Mouse (Mus musculus) hindbrain, embryonic 10.5 days (tissue): ENCODE results near the gene Ctps2. TPM values are rescaled to one million over a fixed set of nuclear protein-coding genes. Genes with fewer than 3 reads are reported as not detected.

Experiments
- DNase-seq: peaks from one replicate; pipeline ENCODE4 v3.0.0-alpha.2; 2017; ENCODE audit warnings: low spot score
- H3K27ac ChIP-seq: fragments of 300-500 bp; sonication (generic); 2 replicates; pipeline ENCODE4 v1.5.1; 2016; ENCODE audit warnings: mild to moderate bottlenecking, moderate library complexity
- H3K27me3 ChIP-seq: fragments of 300-500 bp; sonication (generic); 2 replicates; pipeline ENCODE4 v1.6.1; 2016; ENCODE audit warnings: mild to moderate bottlenecking; ENCODE audit not compliant: poor library complexity, insufficient read depth, severe bottlenecking
- H3K36me3 ChIP-seq: fragments of 300-500 bp; sonication (generic); 2 replicates; pipeline ENCODE4 v1.6.1; 2016; ENCODE audit warnings: mild to moderate bottlenecking, moderate library complexity
- H3K4me1 ChIP-seq: fragments of 300-500 bp; sonication (generic); replicated peaks from 2 replicates; pipeline ENCODE4 v1.6.1; 2016; ENCODE audit warnings: mild to moderate bottlenecking
- H3K4me3 ChIP-seq: fragments of 300-500 bp; sonication (generic); 2 replicates; pipeline ENCODE4 v1.5.1; 2016; ENCODE audit warnings: mild to moderate bottlenecking, moderate library complexity
- H3K9me3 ChIP-seq: fragments of 300-500 bp; sonication (generic); 2 replicates; pipeline ENCODE4 v1.6.1; 2016; ENCODE audit warnings: mild to moderate bottlenecking, moderate library complexity
- WGBS: fragments of 180-500 bp; shearing (Covaris S2); methylation state at CpG from one replicate; pipeline ENCODE4 v1.1.7; 2016; 5-methylcytosine and 5-hydroxymethylcytosine counted together
- polyA plus RNA-seq: library from polyadenylated mRNA; unstranded; fragments of >200 nt; fragmentation: Nextera tagmentation; extraction: Ambion mirVana; gene quantifications from 2 replicates; pipeline ENCODE4 v1.2.1, GENCODE M21; 2016

The Ctps2 gene
- polyA plus RNA-seq, 1 experiment from 2014 or later: 60.0 TPM

DNA sequence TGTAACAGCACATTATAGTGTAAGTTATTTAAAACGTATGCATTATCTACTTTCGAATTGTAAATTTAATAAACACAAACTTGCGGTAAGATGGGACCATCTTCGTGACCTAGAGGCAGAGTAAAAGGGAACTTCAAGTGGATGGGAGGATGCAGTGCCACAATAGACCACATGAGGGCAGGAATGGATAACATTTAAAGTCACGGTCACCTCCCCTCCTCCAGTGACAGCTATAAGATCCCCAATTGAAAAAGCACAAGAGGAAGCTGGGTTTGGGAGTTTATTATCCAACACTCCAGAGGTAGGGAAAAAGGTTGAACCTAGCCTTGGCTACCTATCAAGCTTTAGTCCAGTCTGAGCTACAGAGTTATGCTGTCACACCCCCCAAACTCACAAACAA lies 14.7 kb downstream of the Ctps2 start:
- Histone ChIP-seq H3K27me3 (no peaks in the 10 kb centered on the region), H3K4me3 (no peak overlapping the region), H3K4me1 (no peaks in the 10 kb centered on the region), H3K9me3 (no peaks in the 10 kb centered on the region), H3K36me3 (peaks cover 21% of the 10 kb centered on the region), H3K27ac (no peak overlapping the region)
- DNase-seq: peak; percentile 31
- WGBS: 43% methylated on average over 5 of the region's 5 CpGs

GRCm38 (mm10) chrX:162921487-162922125 lies 20.6 kb downstream of the Ctps2 start:
- H3K36me3 ChIP-seq: 0 out of 2 replicates have a peak, but pooled peaks cover 14% of the 10 kb centered on the region
- peaks cover 20% of the 10 kb centered on the region; the same call in 1 of the 2 replicates for H3K27me3 ChIP-seq
- H3K4me3 ChIP-seq: no peak overlapping the region
- DNase-seq: no peak
- WGBS: 89% methylated on average over 8 of the region's 8 CpGs
- H3K9me3 ChIP-seq: no peaks in the 10 kb centered on the region
- H3K4me1 ChIP-seq: no peaks in the 10 kb centered on the region
- no peak overlapping the region for H3K27ac ChIP-seq

DNA sequence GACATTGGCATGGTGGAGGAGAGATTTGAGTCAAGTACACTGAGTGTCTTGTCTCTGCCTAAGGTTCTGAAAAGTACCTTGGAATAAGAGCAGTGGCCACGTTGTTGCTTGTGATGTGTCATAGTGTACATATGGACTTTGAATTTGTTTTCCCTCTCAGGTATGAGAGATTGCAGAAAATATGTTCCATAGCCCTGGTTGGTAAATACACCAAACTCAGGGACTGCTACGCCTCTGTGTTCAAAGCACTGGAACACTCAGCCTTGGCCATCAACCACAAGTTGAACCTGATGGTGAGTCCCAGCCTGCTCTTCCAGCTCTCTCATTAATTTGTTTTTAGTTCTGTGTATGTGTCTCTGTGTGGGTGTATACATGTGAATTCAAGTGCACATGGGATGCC lies 30.4 kb downstream of the Ctps2 start:
- peaks cover 5% of the 10 kb centered on the region; the same call in 1 of the 2 replicates for H3K27me3 ChIP-seq
- no peak overlapping the region for H3K4me3 ChIP-seq
- no peaks in the 10 kb centered on the region for H3K9me3 ChIP-seq
- DNase-seq: no peak
- no peaks in the 10 kb centered on the region for H3K4me1 ChIP-seq
- H3K27ac ChIP-seq: no peak overlapping the region
- H3K36me3 ChIP-seq: peaks cover 24% of the 10 kb centered on the region
- WGBS: 92% methylated on average over 2 of the region's 2 CpGs

GRCm38 (mm10) chrX:162942027-162942426 lies 41.0 kb downstream of the Ctps2 start:
- DNase-seq: no peak
- 95% methylated on average over 1 of the region's 1 CpGs for WGBS
- H3K4me3 ChIP-seq: no peak overlapping the region
- H3K27ac ChIP-seq: no peak overlapping the region
- H3K27me3 ChIP-seq: peaks cover 25% of the 10 kb centered on the region
- peaks cover 5% of the 10 kb centered on the region; the same call in 1 of the 2 replicates for H3K36me3 ChIP-seq
- no peaks in the 10 kb centered on the region for H3K4me1 ChIP-seq
- H3K9me3 ChIP-seq: no peaks in the 10 kb centered on the region

DNA sequence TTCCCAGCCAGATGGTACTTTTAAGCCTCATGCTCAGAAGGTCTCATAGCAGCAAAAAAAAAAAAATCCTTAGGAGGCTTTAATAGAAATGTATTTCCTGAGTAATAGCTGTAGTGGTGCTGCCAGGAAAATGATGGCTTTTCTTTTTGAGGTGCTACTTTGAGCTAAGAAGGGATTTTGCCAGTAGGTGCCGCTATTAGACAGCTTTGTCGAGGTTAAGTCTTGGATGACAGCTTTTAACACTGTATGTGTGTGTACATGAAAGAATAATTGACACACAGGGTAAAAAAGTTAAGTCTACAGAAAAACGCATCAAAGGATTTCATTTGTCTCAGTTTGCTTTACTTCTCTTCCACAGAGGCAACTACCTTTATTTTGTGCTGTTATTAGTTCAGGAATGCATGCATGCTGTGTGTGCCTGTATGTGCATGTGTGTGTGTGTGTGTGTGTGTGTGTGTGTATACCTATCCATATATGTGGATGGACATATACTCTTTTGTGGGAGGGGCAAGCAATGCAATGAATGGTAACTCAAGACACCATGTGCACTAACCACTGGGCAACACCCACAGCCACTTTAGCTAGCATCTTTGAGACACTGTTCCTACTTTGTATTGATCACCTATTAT lies 48.9 kb downstream of the Ctps2 start:
- Histone ChIP-seq H3K36me3 (no peaks in the 10 kb centered on the region), H3K27me3 (peaks cover 8% of the 10 kb centered on the region), H3K27ac (no peak overlapping the region), H3K4me3 (no peak overlapping the region), H3K4me1 (no peaks in the 10 kb centered on the region), H3K9me3 (no peaks in the 10 kb centered on the region)
- WGBS: 35% methylated on average over 3 of the region's 3 CpGs
- no peak for DNase-seq

DNA sequence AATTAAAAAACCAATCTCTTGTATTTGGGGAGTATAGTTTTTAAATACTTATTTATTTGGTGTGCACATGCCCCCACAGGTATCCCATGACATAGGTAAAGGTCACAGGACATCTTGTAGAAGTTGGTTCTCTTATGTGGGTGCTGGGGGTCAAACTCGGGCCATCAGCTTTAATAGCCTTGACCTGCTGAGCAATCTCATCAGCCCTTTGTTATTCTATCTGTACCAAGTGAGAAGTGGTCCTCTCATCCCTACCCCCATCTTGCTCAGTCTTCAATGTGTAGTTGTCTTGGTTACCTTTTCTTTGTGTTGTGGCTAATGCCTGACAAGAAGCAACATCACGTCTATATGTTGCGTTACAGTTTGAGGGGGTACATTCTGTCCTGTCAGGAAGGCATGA lies 56.9 kb downstream of the Ctps2 start:
- H3K9me3 ChIP-seq: no peaks in the 10 kb centered on the region
- H3K4me1 ChIP-seq: no peaks in the 10 kb centered on the region
- 90% methylated on average over 3 of the region's 3 CpGs for WGBS
- peaks cover 19% of the 10 kb centered on the region for H3K27me3 ChIP-seq
- no peak for DNase-seq
- no peaks in the 10 kb centered on the region for H3K36me3 ChIP-seq
- no peak overlapping the region for H3K27ac ChIP-seq
- H3K4me3 ChIP-seq: no peak overlapping the region

GRCm38 (mm10) chrX:162963840-162964239 lies 62.8 kb downstream of the Ctps2 start:
- peaks cover 37% of the 10 kb centered on the region for H3K27me3 ChIP-seq

GRCm38 (mm10) chrX:162964383-162964782 lies 63.3 kb downstream of the Ctps2 start, which contains the start of gene S100g:
S100g (minus strand) TSS chrX:162964599.
- Histone ChIP-seq H3K27me3 (peaks cover 37% of the 10 kb centered on the region), H3K36me3 (no peaks in the 10 kb centered on the region), H3K4me3 (no peak within 1 kb of the TSS), H3K9me3 (no peaks in the 10 kb centered on the region), H3K27ac (no peak within 1 kb of the TSS), H3K4me1 (no peaks in the 10 kb centered on the region)
- DNase-seq: no peak
- 49% methylated on average over 3 of the region's 3 CpGs for WGBS

More at GRCm38 (mm10) chrX:162963840-162964239, 62.8 kb downstream of the Ctps2 start:
- DNase-seq: no peak
- H3K4me1 ChIP-seq: no peaks in the 10 kb centered on the region
- no peak overlapping the region for H3K27ac ChIP-seq
- no peak overlapping the region for H3K4me3 ChIP-seq
- H3K36me3 ChIP-seq: no peaks in the 10 kb centered on the region
- 55% methylated on average over 4 of the region's 4 CpGs for WGBS
- H3K9me3 ChIP-seq: no peaks in the 10 kb centered on the region

- DNase-seq: no peak
- Histone ChIP-seq H3K27ac (no peak overlapping the region), H3K9me3 (no peaks in the 10 kb centered on the region), H3K4me3 (no peak overlapping the region), H3K4me1 (no peaks in the 10 kb centered on the region), H3K36me3 (no peaks in the 10 kb centered on the region), H3K27me3 (peaks cover 43% of the 10 kb centered on the region)
- WGBS: 81% methylated on average over 8 of the region's 8 CpGs
Measured at GRCm38 (mm10) chrX:162967456-162967855, 66.4 kb downstream of the Ctps2 start.

DNA sequence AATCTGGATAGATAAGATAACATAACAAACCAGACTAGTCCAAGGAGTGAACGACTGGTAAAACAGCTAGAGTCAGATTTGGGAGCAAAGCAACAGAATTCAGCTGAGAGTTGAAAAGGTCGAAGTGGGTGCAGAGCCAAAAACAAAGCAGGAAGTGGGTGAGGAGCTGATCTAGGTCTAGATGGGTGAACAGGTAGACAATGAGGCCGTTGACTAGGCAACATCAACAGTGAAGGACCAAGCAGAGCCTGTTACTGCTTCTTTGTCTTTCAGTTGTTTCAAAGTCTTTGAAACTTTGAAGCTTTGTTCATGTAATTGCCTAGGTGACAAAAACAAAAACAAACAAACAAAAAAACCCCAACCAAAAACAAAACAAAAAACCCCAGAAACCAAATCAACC lies 75.2 kb downstream of the Ctps2 start:
- H3K4me1 ChIP-seq: no peaks in the 10 kb centered on the region
- no peaks in the 10 kb centered on the region for H3K9me3 ChIP-seq
- H3K27me3 ChIP-seq: no peaks in the 10 kb centered on the region; the same call in 1 of the 2 replicates
- WGBS: 79% methylated on average over 3 of the region's 3 CpGs
- H3K36me3 ChIP-seq: no peaks in the 10 kb centered on the region
- no peak overlapping the region for H3K4me3 ChIP-seq
- no peak overlapping the region for H3K27ac ChIP-seq
- DNase-seq: no peak

- Histone ChIP-seq H3K9me3 (peaks cover 2% of the 10 kb centered on the region; the same call in 1 of the 2 replicates), H3K4me1 (no peaks in the 10 kb centered on the region), H3K27me3 (0 out of 2 replicates have a peak, but pooled peaks cover 4% of the 10 kb centered on the region), H3K4me3 (no peak overlapping the region), H3K36me3 (peaks cover 6% of the 10 kb centered on the region; the same call in 1 of the 2 replicates), H3K27ac (no peak overlapping the region)
- WGBS: 94% methylated on average over 10 of the region's 10 CpGs
- DNase-seq: no peak
Measured at GRCm38 (mm10) chrX:162986876-162987495, 85.9 kb downstream of the Ctps2 start.

DNA sequence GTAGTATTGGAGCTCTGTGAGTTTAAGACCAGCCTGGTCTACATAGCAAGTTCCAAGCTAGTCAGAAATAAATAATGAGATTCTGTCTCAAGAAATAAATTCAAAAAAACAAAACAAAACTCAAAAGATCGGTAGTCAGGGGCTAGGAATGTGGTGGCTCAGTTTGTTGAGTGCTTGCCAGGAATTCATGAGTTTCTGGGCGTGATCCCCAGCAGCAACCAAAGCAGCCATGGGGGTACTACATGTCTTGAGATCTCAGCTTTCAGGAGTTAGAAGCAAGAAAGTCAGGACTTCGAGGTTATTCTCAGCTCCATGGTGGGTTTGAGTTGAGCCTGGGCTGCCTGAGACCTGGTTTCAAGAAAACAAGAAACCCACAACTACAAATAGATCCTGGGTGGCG lies 90.4 kb downstream of the Ctps2 start:
- no peak overlapping the region for H3K4me3 ChIP-seq
- H3K27ac ChIP-seq: no peak overlapping the region
- H3K4me1 ChIP-seq: no peaks in the 10 kb centered on the region
- WGBS: 88% methylated on average over 4 of the region's 4 CpGs
- H3K27me3 ChIP-seq: peaks cover 14% of the 10 kb centered on the region; the same call in 1 of the 2 replicates
- no peak for DNase-seq
- H3K9me3 ChIP-seq: no peaks in the 10 kb centered on the region
- no peaks in the 10 kb centered on the region for H3K36me3 ChIP-seq

GRCm38 (mm10) chrX:162992121-162992520 lies 91.1 kb downstream of the Ctps2 start:
- Histone ChIP-seq H3K4me1 (no peaks in the 10 kb centered on the region), H3K27me3 (peaks cover 19% of the 10 kb centered on the region), H3K27ac (no peak overlapping the region), H3K36me3 (no peaks in the 10 kb centered on the region), H3K4me3 (no peak overlapping the region), H3K9me3 (no peaks in the 10 kb centered on the region)
- DNase-seq: no peak
- whole genome bisulfite sequencing: 85% methylated on average over 3 of the region's 3 CpGs
